Mouse (Mus musculus): ENCODE data around the gene Ankrd34a. TPM values are rescaled to one million over a fixed set of nuclear protein-coding genes. Genes with fewer than 3 reads are reported as not detected.
A peak's percentile ranks its signal among the peaks of the same experiment; 100 is the strongest.

Ankrd34a gene
- polyA plus RNA-seq, 1 experiment = 50.2 TPM

DNA sequence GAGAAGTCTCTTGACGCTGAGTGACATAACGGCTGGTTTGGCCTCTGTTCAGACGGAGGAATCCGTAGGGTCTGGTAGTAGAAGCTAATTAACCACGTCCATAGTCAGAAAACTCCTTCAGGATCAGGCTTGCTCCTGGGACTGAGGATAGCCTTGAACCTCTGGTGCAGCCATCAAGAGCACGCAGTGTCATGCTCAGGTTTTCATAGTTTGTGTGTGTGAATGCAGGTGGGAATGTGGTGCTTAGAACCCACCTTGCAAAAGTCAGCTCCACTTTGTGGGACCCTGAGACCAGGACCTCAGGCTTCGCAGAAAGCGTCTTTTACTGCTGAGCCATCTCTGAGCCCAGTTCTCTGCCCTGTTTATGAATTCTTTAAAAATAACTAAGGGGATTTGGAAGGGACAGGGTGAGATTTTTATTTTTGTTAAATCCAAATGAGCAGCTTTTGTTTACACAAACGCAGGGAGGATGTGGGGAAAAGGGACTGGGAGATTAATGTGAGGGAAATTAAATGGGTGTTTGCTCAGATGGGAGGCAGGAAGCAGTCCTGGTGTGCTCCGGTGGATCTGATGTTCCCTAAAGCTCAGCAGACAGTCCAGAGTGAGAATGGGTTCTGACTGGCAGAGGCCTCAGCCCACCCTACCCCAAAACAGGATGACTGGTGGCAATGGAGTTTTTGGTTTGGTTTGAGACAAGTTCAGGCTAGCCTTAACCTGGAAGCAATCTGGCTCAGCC is 34.3 kb upstream of the Ankrd34a start:
- DNase-seq (ENCODE audit: extremely low spot score in 1 of 2, low spot score in 1 of 2) = no peak

- DNase-seq (ENCODE audit: extremely low spot score in 1 of 2, low spot score in 1 of 2) = no peak
Measured at GRCm38 (mm10) chr3:96563267-96563666, 33.2 kb upstream of the Ankrd34a start.

GRCm38 (mm10) chr3:96563911-96564632 is 32.4 kb upstream of the Ankrd34a start:
- no peak for DNase-seq (ENCODE audit: extremely low spot score in 1 of 2, low spot score in 1 of 2)

DNA sequence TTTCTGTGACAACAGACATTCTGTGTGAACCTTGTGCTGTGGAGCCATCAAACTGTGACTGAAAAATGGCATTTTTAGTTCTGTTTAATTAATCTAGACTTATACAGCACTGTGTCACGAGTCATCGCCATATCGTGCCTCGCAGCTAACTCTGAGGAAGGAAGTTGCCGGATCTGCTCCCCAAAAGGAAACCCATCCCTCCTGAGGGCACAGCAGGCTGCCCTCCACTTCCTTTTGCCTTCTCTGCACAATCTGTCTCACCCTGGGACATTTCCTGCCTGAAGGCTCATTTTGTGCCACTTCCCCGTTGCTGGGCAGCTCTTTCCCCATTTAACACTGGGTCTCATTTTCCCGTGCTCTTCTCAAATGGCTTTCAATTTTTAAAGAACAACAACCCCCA is 31.8 kb upstream of the Ankrd34a start:
- no peak for DNase-seq (ENCODE audit: extremely low spot score in 1 of 2, low spot score in 1 of 2)

DNA sequence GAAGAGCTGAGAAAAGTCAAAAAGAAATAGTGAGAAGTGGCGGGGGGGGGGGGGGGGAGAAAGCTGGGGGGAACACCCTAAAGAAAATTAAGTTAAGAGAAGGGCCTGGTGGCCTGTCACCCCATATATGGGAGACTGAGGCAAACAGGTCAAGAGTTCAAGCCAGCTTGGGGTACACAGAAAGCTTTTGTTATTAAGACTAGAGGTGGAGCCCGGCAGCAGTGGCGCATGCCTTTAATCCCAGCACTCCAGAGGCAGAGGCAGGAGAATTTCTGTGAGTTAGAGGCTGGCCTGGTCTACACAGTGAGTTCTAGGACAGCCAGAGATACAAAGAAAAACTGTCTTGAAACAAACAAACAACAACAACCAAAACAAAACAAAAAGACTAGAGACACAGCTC is 31.3 kb upstream of the Ankrd34a start:
- DNase-seq (ENCODE audit: extremely low spot score in 1 of 2, low spot score in 1 of 2) = no peak

GRCm38 (mm10) chr3:96566661-96567450 is 29.6 kb upstream of the Ankrd34a start:
- no peak for DNase-seq (ENCODE audit: extremely low spot score in 1 of 2, low spot score in 1 of 2)

- no peak for DNase-seq (ENCODE audit: extremely low spot score in 1 of 2, low spot score in 1 of 2)
Measured at GRCm38 (mm10) chr3:96568605-96569004, 27.8 kb upstream of the Ankrd34a start.

- DNase-seq (ENCODE audit: extremely low spot score in 1 of 2, low spot score in 1 of 2) = no peak
Measured at GRCm38 (mm10) chr3:96569506-96569905, 26.9 kb upstream of the Ankrd34a start.

DNA sequence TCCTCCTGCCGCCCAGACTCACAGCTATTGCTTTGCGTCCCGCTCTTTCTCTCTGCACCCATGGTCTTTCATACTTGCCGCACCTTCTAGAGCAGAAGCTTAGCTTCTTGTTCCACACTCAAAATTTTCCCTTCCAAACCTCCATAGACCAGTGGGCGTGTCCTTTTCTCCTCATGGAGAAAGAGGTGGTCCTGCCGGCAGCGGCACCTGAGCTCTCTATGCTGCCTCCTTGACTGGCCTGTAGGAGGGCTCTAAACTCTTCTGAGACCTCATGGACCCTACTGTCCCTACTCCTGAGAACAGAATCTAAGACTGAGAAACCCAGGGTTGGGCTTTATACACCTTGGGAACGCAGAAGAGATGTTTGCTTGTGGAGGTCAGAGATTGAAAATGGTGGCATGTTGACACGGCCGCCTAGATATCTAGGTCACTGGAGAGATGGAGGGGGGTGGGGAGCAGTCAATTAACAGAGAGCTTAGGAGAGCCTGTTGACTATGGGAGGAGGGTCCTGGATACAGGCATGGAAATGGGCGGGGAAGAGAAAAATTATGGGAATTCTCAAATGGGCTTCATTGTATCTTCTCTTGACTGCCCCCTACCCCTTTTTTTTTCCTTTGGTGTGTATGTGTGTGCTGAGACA is 26.4 kb upstream of the Ankrd34a start:
- no peak for DNase-seq (ENCODE audit: extremely low spot score in 1 of 2, low spot score in 1 of 2)

- DNase-seq (ENCODE audit: extremely low spot score in 1 of 2, low spot score in 1 of 2) = no peak
Measured at GRCm38 (mm10) chr3:96570643-96571042, 25.8 kb upstream of the Ankrd34a start.

DNA sequence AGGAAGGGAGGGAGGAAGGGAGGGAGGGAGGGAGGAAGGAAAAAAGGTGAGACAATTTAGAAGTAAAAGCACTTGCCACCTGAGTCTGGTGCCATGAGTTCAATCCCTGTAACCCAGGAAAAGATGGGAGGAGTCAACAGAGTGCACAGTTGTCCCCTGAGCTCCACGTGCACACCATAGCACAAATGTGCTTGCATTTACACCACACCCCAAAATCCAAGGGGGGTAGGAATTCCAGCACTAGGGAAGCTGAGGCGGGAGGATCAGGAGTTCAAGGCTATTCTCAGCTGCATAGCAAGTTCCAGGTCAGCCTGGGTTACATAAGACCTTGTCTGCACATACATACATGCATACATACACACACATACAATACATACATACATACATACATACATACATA is 25.1 kb upstream of the Ankrd34a start:
- no peak for DNase-seq (ENCODE audit: extremely low spot score in 1 of 2, low spot score in 1 of 2)

DNA sequence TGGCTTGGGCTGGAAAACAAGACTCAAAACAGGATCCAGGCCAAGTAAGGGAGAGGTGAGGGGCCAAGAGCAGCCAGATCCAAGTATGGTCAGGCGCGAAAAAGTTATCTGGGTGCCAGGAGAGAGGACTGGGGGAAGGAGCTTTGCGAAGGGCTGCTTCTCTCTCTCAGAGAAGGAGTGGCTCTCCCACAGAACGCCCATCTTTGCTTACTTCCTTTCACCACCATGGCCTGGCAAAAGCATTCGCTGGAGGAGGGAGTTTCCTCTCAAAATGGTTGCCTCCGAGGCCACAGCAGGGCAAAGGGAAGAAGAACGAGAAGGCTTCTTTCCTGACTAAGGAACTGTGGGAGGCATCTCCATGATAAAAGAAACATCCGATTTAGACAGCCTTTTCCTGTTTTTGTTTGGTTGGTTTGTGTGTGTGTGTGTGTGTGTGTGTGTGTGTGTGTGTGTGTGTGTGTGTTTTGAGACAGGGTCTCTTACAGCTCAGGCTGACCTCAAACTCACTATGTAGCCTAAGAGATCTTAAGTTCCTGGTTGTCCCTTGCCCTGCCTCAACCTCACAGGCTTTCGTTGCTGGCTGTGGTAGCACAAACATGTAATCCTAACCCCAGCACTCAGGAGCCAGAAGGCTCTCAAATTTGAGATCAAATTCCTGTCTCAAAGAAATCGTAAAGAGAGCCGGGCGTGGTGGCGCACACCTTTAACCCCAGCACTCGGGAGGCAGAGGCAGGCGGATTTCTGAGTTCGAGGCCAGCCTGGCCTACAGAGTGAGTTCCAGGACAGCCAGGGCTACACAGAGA is 24.3 kb upstream of the Ankrd34a start:
- no peak for DNase-seq (ENCODE audit: extremely low spot score in 1 of 2, low spot score in 1 of 2)

DNA sequence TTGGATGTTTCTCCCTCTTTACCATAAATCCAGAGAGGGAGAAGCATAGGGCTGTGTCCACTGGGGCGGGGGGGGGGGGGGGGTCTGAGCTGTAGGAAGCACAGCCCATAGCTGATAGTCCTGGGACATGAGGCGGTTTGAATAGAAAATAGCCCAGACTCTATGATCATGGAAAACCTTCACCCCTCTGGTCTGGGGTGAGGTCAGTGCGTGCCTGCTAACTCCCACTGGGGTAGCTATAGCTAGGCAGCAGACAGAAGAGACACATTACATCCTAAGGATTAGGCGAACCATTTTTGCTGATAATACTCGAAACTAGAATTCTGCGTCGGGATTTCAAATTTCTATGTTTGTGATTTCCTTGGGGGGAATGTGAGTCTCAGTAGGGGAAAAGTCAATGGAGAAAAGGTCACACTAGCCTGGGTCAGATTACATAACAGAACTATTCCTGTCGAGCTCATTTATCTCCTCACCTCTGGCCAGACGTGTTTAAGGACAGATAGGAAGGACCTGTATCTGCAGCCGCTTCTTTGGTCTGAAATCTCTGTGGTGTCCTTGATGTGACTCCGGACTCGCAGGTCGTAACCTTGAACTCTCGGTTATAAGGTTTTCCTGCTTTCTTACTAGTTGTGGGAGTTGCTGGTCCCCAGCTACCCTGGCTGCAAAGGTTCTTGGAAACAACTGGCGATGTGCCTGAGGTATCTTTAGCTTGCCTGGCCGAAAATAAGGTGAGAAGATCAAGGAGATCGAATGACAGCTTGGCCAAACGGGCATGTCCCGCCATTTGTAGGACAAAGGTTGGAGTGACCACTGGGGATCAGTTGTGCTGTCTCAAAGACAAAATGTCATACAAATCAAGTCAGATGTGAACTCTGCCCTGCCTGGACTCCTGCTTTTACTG is 22.6 kb upstream of the Ankrd34a start:
- DNase-seq (ENCODE audit: extremely low spot score in 1 of 2, low spot score in 1 of 2) = no peak

GRCm38 (mm10) chr3:96575272-96575984 is 21.0 kb upstream of the Ankrd34a start:
- no peak for DNase-seq (ENCODE audit: extremely low spot score in 1 of 2, low spot score in 1 of 2)

DNA sequence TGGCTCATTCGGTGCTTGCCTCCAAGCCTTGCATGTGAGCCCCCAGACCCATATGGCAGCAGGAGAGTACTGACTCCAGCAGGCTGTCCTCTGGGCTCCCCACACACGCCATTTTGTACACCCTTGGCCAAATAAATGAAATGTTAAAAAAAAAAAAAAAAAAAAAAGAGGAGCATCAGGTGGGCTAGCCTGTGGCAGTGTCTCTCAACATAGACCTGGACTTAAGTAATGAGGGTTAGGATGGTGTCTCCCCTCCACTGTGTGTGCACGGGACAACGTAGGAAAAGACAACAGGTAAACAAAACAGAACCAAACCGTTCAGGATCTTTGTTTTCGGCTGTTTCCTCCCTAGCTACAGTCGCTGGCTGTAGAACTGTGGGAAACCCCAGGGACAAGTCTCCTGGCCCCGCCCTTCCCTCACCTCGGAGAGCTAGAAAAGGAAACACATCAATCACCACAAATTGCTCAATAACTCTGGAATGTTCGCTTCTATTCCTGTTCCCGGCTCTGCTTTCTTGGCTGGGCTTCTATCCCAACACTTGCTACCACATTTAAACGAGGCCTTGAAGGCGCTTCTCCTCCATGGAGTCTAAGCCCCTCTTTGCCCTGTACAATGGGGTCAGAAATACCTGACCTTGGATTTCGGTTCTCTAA is 20.3 kb upstream of the Ankrd34a start:
- no peak for DNase-seq (ENCODE audit: extremely low spot score in 1 of 2, low spot score in 1 of 2)

DNA sequence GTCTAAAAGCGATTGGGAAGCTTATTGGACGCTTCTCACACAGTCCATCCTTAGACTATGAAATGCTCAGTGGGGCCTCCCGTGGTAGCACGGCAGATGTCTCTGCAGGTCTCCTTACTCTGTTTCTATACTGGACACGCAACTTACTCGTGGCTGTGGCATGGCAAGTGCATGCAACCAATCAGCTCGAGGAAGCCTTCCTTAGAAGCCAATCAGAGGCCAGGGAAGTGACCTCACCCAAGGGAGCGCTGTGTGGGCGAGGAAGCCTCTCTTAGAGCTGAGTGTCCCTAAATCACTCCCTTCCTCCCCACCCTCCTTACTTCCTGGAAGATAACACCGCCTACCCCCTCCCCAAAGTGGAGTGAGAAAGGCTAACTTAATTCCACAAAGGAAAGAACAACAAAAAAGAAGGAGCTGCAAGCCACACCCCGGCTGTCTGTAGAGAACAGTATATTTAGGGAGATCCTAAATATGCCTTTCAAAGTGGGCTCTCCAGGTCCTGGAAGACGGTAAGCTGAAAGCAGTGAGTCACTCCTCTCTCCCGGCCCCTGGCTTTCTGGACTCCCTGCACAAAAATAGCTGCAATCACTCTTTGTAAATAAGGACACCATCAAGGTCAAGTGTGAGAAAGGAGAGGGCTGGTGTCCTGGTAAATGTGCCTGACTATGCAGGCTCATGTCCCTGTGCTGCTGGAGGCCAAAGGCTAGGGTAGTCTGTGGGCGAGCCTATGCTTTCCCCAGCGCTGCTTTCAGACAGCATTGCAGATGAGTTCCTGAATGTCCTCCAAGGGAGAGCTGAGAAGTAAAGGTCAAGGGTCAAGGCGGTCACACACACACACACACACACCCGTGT is 19.5 kb upstream of the Ankrd34a start, which contains the start of gene Gm16253:
Gm16253 (plus strand) TSS at position 295 of the 852 bp plus-strand sequence.
- peak; percentile 93 to 94 for DNase-seq (ENCODE audit: extremely low spot score in 1 of 2, low spot score in 1 of 2)

DNA sequence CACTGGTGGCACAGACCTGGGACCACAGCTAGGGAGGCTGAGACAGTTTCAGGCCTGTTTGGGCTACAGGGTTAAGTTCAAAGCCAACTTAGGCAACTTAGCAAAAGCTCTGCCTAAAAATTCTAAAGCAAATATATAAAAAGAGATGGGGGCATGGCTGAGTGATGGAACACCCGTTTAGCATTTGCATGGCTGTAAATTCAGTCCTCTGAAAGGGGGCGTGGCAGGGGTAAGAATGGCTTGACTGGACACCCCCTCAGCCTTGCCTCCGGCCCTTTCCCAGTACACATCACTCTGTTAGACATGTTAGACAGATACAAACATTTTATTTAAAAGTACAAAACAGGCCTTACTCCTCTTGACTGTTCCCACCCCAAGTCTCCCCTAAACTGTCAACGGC is 18.9 kb upstream of the Ankrd34a start:
- no peak for DNase-seq (ENCODE audit: extremely low spot score in 1 of 2, low spot score in 1 of 2)
